Mouse (Mus musculus) brain, embryonic 14.5 days (tissue): Measurements from ENCODE around the gene Gna13.

Source experiments
- CTCF ChIP-seq: fragments of 200-500 bp; IDR thresholded peaks from 2 replicates; pipeline ENCODE4 v1.5.1; 2012; ENCODE audit warnings: inconsistent platforms, mild to moderate bottlenecking, moderate library complexity, borderline replicate concordance; ENCODE audit not compliant: insufficient read depth, insufficient read length; ENCODE audit errors: extremely low read depth
- POLR2A ChIP-seq: fragments of 200-500 bp; IDR thresholded peaks from 2 replicates; pipeline ENCODE4 v1.6.1; 2012; ENCODE audit warnings: mild to moderate bottlenecking, inconsistent platforms, borderline replicate concordance; ENCODE audit not compliant: poor library complexity, insufficient read depth, insufficient read length, severe bottlenecking; ENCODE audit errors: extremely low read depth

DNA sequence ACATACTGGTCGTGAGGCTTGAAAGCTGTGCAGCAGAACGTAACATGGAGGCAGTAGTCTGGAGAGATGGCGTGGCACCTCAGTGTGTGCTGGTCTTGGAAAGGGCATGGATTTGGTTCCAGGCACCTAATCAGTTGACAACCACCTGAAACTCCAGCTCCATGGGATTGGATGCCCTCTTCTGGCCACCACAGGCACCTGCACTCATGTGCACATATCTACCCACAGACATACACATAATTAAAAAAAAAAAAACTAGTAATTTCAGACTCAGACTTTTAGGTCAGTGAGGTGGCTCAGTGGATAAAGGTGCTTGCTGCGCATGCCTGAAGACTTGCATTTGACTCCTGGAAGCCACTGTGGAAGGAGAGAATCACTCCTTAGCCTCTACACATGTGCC, 59.6 kb downstream of the Gna13 start:
- TF ChIP-seq POLR2A, result no peak
- TF ChIP-seq CTCF, result no peak
